Mouse (Mus musculus) thymus, postnatal 36 days (tissue): ENCODE data around the gene Scgb1b12.
"Not testable (repeated sequence)": the region's sequence is repeated elsewhere in the genome, so short reads cannot be mapped to it uniquely, and the experiment has no call there.

ENCODE experiments used
- DNase-seq, 2 experiments: peaks; one replicate each; pipeline ENCODE4 v3.0.0; 2022; ENCODE audit warnings: mixed read lengths in 2 of 2

The Scgb1b12 gene

DNA sequence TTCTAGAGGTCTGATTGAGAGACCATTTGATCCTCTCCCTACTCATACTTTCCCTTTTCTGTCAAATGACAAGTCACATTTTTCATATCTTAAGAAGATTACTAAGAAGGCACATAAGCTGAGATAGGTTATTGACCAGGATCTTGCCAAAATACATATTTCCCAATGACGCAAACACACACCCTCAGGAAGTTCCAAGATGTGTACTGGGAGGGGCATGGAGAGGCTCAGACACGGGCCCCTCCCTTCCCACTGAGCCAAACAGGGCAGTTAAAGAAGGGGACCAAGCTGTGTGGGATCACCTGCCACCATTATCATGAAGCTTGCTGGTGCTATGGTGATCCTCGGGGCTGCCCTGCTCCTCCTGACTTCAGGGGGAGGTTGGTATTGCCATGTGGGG lies at the start of gene Scgb1b12:
TSS of gene Scgb1b12 (plus strand) at position 301 of the 400 bp plus-strand sequence.
- not testable (repeated sequence) for DNase-seq

GRCm38 (mm10) chr7:32327145-32327544 lies 6.8 kb upstream of the Scgb1b12 start, which contains the start of gene Scgb2b12:
Scgb2b12 (minus strand) TSS chr7:32327245.
- not testable (repeated sequence) for DNase-seq
